Mouse (Mus musculus): ENCODE results near the gene Ces1e.

The Ces1e gene

DNA sequence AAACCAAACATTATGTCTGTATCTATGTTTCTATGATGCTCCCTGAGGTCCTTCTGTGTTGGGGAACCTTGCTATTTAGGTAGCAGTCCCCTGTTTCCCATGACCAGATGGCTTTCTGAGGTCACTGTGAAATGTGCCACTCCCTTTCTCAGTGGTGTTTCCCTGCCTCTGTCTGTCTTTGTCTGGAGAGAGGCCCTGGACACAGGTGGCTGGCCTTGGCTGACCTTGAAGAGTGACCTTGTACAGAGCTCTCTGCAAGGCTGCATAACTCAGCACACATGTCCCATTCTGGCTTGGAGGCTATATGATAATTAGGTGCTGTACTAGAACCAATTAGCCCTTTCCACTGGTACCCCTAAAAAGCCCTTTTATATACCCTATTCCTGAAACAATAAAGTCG is 52.8 kb downstream of the Ces1e start:
- DNase-seq (ENCODE audit: low spot score in 2 of 2) = no peak

GRCm38 (mm10) chr8:93174554-93174953 is 54.9 kb downstream of the Ces1e start:
- DNase-seq (ENCODE audit: low spot score in 2 of 2) = no peak

DNA sequence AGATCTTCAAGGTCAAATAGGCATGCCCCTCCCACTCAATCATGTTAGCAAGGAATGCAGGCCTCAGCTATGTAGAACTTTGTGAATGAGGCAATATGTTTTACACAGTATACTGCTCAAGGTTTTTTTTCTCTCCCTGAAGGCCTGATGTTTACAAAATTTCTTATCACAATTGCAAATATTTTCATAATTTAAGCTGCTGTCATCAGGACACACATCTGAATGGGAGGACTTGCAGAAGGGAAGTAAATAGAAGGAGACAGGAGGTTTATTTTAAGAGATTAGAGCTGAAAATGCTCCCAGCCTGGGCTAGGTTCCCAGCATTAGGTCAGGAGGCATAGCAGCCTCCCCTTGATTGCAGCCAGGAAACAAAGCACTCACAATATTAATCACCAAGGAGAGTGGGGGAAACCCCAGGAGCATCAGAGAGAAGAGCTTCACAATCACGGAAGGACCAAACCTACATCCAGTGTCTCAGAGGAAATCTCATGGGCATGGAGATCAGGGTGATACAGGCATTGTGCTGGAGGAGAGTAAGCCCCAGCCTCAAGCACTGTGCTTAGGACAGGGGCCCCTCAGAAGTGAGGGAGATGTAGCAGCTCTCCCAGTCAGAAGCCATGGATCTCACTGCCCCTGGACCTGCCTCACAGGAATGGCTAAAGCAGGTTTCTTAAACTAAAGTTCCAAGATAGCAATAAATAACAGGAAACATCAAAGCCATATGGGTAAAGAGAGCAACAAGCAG is 57.4 kb downstream of the Ces1e start:
- no peak for DNase-seq (ENCODE audit: low spot score in 2 of 2)

DNA sequence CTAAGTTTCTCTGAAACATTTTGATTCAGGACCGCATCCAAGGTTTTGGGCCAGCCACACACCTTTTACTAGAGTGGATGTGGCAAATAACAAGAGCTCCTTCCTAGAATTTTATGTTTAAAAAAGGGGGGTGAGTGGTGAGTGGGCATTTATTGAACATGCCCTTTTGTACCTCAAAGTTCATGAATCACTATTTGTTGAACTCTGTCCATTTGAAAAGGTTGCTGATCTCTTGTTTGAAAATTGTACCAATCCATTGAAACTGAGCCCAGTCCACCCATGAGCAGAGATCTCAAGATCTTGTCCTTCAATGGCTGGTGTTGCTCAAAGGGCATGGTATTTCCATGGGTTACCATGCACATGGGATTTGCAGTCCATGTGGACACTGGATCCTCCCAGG is 66.1 kb downstream of the Ces1e start:
- no peak for DNase-seq (ENCODE audit: low spot score in 2 of 2)

DNA sequence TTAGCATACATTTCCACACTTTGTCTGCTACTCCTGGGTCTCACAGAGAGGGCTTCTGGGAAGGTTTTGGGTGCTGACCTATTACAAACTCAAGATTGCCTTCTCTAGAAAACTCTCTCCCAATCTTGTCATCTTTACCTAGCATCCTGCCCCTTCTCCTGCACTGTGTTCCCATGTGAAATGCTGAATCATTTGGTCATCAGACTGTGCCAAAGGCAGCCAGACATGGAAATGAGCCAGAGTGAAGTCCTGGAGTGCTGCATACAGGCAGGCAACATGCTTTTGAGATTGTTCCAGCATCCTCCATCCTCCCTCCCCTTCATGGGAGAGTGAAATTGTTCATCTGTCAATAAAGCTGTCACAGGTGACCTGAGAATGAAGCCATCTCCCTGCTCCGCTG is 78.0 kb downstream of the Ces1e start:
- no peak for DNase-seq (ENCODE audit: low spot score in 2 of 2)

Data from frontal cortex, postnatal 25 days (tissue).